Mouse (Mus musculus) heart, postnatal 36 days (tissue): ENCODE data around the gene Yif1b. TPM values are rescaled to one million over a fixed set of nuclear protein-coding genes. Genes with fewer than 3 reads are reported as not detected.

Experiments used
- DNase-seq, 2 experiments: peaks; one replicate each; pipeline ENCODE4 v3.0.0; 2021 to 2022
- intact Hi-C: fragments of 180-260 bp; cut with DNase I; formaldehyde crosslinking; loops from one replicate; pipeline ENCODE4 v1.15.1; 2025
- total RNA-seq, 2 experiments: library from RNA; stranded (reverse); gene quantifications; 2 replicates each; pipeline ENCODE4 v1.2.3; 2021

The Yif1b gene
- total RNA-seq, 2 experiments from 2014 or later = 69.1 to 73.8 TPM

DNA sequence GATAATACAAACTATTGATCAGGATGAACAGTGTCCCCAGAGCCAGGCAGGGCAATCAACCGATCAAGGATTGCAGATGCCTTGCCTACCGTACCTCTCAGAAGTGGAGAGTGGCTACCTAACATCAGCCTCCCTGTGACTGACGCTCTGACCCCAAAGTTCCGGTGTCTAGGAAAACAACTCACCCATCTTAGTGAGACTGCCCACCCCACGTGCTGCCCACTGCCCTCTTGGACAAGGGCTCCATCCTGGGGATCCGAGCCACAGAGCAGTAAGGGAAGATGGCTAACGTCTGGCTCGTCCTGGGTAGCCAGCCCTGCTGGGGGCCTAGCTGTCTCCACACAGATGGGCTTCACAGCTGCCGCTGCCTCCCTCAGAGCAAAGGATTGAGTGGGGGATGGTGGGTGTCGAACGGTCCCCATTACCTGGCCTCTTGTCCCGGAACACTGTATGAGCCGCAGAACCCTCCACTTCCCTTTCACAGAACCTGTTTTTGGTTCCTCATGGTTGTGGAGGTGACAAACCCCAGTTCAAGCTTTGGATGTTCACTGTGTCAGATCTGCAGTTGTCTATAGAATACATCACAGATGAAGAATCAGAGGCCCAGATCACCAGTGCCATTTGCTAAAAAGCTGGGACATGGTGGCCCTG lies 56.1 kb downstream of the Yif1b start:
- intact Hi-C loops = loop anchor here (10.0 kb wide), 1 partner anchor 319 kb away; no protein-coding TSS in a partner anchor
- no peak for DNase-seq

DNA sequence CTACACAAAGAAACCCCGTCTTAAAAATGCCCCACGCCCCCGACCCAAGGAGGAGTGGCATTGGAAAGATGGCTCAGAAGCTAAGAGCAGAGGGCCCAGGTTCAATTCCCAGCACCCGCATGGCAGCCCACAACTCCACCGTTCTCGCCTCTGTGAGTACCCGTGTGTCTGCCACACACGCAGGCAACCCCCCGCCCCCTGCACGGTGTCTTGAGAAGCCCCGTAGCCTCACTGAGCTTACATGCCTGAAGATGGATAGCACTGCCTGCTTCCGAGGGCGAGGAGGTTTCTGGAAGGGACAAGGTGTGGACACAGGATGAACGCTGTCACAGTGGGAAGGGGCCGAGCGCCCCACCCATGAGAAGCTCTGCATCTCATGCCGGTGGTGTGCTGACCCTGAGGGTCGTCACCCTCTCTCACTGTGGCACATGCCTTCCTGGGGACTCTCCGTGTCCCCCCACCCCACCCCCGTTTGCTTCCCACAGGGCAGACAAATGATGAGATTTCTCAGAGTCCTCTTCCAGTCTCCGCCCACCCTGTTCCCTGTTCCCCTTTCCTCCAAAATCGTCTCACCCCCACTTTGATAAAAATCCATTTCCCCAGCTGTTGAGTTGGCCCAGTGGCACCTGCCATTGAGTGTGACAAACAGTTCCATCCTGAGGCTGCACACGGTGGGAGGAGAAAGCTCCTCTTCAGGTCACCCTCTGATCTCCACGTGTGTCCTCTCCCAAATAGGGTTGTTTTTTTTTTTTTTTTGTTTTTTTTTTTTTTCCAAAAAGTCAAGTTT lies 57.9 kb downstream of the Yif1b start:
- DNase-seq = no peak
- intact Hi-C loops = loop anchor here (2.0 to 10.0 kb wide), 2 partner anchors 115 to 321 kb away; partner anchors contain the start of gene Psmd8

DNA sequence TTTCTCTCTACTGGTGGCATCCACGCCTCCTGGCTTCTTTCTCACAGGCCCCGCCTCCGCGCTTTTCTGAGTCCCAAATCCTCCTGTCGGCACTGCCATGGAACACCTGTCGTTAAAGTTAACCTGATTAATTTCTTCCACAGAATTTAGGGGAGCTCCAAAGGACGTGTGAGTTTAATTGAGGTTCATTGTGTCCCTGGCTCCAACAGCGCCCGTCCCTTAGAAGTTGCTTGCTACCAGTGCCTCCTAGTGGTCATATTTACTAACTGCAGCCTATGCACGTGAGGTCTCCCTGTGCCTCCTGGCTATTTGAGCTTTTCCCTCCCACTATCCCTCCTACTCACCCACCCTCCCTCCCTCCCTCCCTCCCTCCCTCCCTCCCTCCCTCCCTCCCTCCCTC lies 58.9 kb downstream of the Yif1b start:
- DNase-seq = peak; percentile 67
- intact Hi-C loops = loop anchor here (1.0 to 10.0 kb wide), 3 partner anchors 50 to 322 kb away; partner anchors contain the start of gene Psmd8

Other genes with a start within 250 kb of the Yif1b start
- gene Ryr1, start 113.2 kb upstream of the Yif1b start, total RNA-seq = under 1 TPM; 0.03 to 0.08 TPM
- 1 to 10 TPM; 1.4 to 1.5 TPM for gene Rasgrp4, start 103.5 kb upstream of the Yif1b start, total RNA-seq
- 10 to 100 TPM; 10.6 to 12.0 TPM for gene Fam98c, start 82.1 kb upstream of the Yif1b start, total RNA-seq
- gene Ggn, start 68.1 kb upstream of the Yif1b start, total RNA-seq = under 1 TPM; 0.19 to 0.31 TPM
- gene Spred3, start 67.9 kb upstream of the Yif1b start, total RNA-seq = under 1 TPM; 0.44 to 0.89 TPM
- 100 to 1,000 TPM; 130 to 132 TPM for gene Psmd8, start 57.6 kb upstream of the Yif1b start, total RNA-seq
- under 1 TPM; 0.31 to 0.51 TPM for gene Catsperg1, start 24.3 kb upstream of the Yif1b start, total RNA-seq
- 1 to 10 TPM; 2.8 to 3.2 TPM for gene Kcnk6, start 5.8 kb upstream of the Yif1b start, total RNA-seq
- 1 to 10 TPM; 1.9 to 2.0 TPM for gene 2200002D01Rik, start 10.1 kb downstream of the Yif1b start, total RNA-seq
- 10 to 100 TPM; 34.8 to 44.9 TPM for gene Spint2, start 43.6 kb downstream of the Yif1b start, total RNA-seq
- 10 to 100 TPM in 1 of 2 experiments, 1 to 10 TPM in 1; 9.6 to 10.5 TPM for gene Ppp1r14a, start 51.0 kb downstream of the Yif1b start, total RNA-seq
- gene Dpf1, start 65.6 kb downstream of the Yif1b start, total RNA-seq = under 1 TPM; 0.44 to 0.51 TPM